In genomic region chr3:103792111-103792406, GRCm38 (mm10) we compare ENCODE assay signal across 8 mouse cellular contexts. TPM values are rescaled to one million over a fixed set of nuclear protein-coding genes. Genes with fewer than 3 reads are reported as not detected.
A peak's percentile ranks its signal among the peaks of the same experiment; 100 is the strongest.
DNase-seq lines count a peak whose midpoint lies in the region; ATAC-seq and TF ChIP-seq lines count a peak whose summit lies in the region.
"Not testable (repeated sequence)": the region's sequence is repeated elsewhere in the genome, so short reads cannot be mapped to it uniquely, and the experiment has no call there.
"Had no signal": no experiment of that assay in that cellular context is flagged by ENCODE, and none has a peak within 500 bp of the region (broad histone marks: within the 10 kb centered on the region; RNA-seq: fewer than 3 reads in every experiment).

No protein-coding gene starts in this region.

- H3K27ac ChIP-seq in brown adipose tissue, adult 24 weeks (replicated peaks; ENCODE audit: low read depth, low read length): peak overlapping the region; percentile 100
- H3K27ac ChIP-seq in forebrain, embryonic 11.5 days (ENCODE audit: low read depth, low read length): not testable (repeated sequence)
- H3K27ac ChIP-seq in heart, embryonic 12.5 days (ENCODE audit: poor library complexity, severe bottlenecking): peak overlapping the region; percentile 90; the same call in 1 of the 2 replicates
- H3K27ac ChIP-seq in hindbrain, embryonic 16.5 days (ENCODE audit: low read depth, low read length): peak overlapping the region; percentile 94; the same call in 1 of the 2 replicates
- 0 out of 2 replicates have a peak overlapping the region, but pooled peaks have one; percentile 98 for H3K27ac ChIP-seq in limb, embryonic 10.5 days
- peak overlapping the region; percentile 97 for H3K27ac ChIP-seq in liver, postnatal 0 days (ENCODE audit: low read depth)

- H3K4me3 ChIP-seq in brown adipose tissue, adult 24 weeks (ENCODE audit: insufficient read depth, low read depth, low read length): peak overlapping the region; percentile 83
- not testable (repeated sequence) for H3K4me3 ChIP-seq in forebrain, embryonic 11.5 days (ENCODE audit: low read depth, low read length); hindbrain, embryonic 16.5 days (ENCODE audit: low read length)
- peak overlapping the region; percentile 70 for H3K4me3 ChIP-seq in heart, embryonic 12.5 days
- peak overlapping the region; percentile 98 for H3K4me3 ChIP-seq in limb, embryonic 10.5 days
- peak overlapping the region; percentile 91 for H3K4me3 ChIP-seq in liver, postnatal 0 days (ENCODE audit: low read depth, low read length)
- peak overlapping the region; percentile 65 for H3K4me3 ChIP-seq in myocyte

- TF ChIP-seq CTCF in liver, postnatal 0 days (IDR thresholded peaks at IDR 0.05; ENCODE audit: low read depth): not testable (repeated sequence)

- TF ChIP-seq EP300 in liver, postnatal 0 days (IDR thresholded peaks at IDR 0.05; ENCODE audit: low read depth): not testable (repeated sequence)

- H3K27me3 ChIP-seq in forebrain, embryonic 11.5 days (ENCODE audit: control insufficient read depth, insufficient read depth, low read length); heart, embryonic 12.5 days (replicated peaks); hindbrain, embryonic 16.5 days (replicated peaks; ENCODE audit: control insufficient read depth, insufficient read depth, low read length); limb, embryonic 10.5 days (ENCODE audit: low read depth, poor library complexity, severe bottlenecking); liver, postnatal 0 days (ENCODE audit: insufficient read depth, low read length); myocyte (ENCODE audit: control insufficient read depth, insufficient read depth, insufficient read length): not testable (repeated sequence)

- DNase-seq in forebrain, embryonic 11.5 days (ENCODE audit: low spot score); limb, embryonic 10.5 days (ENCODE audit: low spot score); liver, postnatal 0 days: not testable (repeated sequence)

- H3K36me3 ChIP-seq in forebrain, embryonic 11.5 days (ENCODE audit: control insufficient read depth, insufficient read depth, low read length); heart, embryonic 12.5 days; hindbrain, embryonic 16.5 days (ENCODE audit: control insufficient read depth, insufficient read depth, low read length); limb, embryonic 10.5 days; liver, postnatal 0 days (replicated peaks; ENCODE audit: insufficient read depth, low read length); myocyte (ENCODE audit: control insufficient read depth, insufficient read depth): not testable (repeated sequence)

- ATAC-seq in forebrain, embryonic 11.5 days (replicated peaks; ENCODE audit: low FRiP score); heart, embryonic 12.5 days (ENCODE audit: insufficient number of reproducible peaks, low FRiP score); hindbrain, embryonic 16.5 days; liver, postnatal 0 days: not testable (repeated sequence)

- peaks cover 37% of the 10 kb centered on the region for H3K79me2 ChIP-seq in myocyte (ENCODE audit: control insufficient read depth, insufficient read depth)

- peaks cover 20% of the 10 kb centered on the region for H3K4me1 ChIP-seq in brown adipose tissue, adult 24 weeks (ENCODE audit: control insufficient read depth, insufficient read depth, insufficient read length, low read length)
- not testable (repeated sequence) for H3K4me1 ChIP-seq in forebrain, embryonic 11.5 days (replicated peaks; ENCODE audit: control insufficient read depth, insufficient read depth, low read length)
- H3K4me1 ChIP-seq in heart, embryonic 12.5 days (replicated peaks): peaks cover 14% of the 10 kb centered on the region
- peaks cover 16% of the 10 kb centered on the region for H3K4me1 ChIP-seq in hindbrain, embryonic 16.5 days (ENCODE audit: control insufficient read depth, insufficient read depth, low read depth, low read length)
- peaks cover 14% of the 10 kb centered on the region; the same call in 1 of the 2 replicates for H3K4me1 ChIP-seq in limb, embryonic 10.5 days
- peaks cover 36% of the 10 kb centered on the region for H3K4me1 ChIP-seq in liver, postnatal 0 days (ENCODE audit: insufficient read depth)

- TF ChIP-seq POLR2A in myocyte (IDR thresholded peaks at IDR 0.05; ENCODE audit: insufficient read length, low read depth): not testable (repeated sequence)

- peak overlapping the region; percentile 71; the same call in 1 of the 2 replicates for H3K4me2 ChIP-seq in forebrain, embryonic 11.5 days (ENCODE audit: low read depth, low read length, severe bottlenecking)
- peak overlapping the region; percentile 83; the same call in 1 of the 2 replicates for H3K4me2 ChIP-seq in heart, embryonic 12.5 days
- peak overlapping the region; percentile 66; the same call in 1 of the 2 replicates for H3K4me2 ChIP-seq in hindbrain, embryonic 16.5 days (ENCODE audit: low read length)
- H3K4me2 ChIP-seq in liver, postnatal 0 days (ENCODE audit: low read depth, low read length): peak overlapping the region; percentile 71
- peak overlapping the region; percentile 80 for H3K4me2 ChIP-seq in myocyte (ENCODE audit: low read depth)

- H3ac ChIP-seq in myocyte (ENCODE audit: control insufficient read depth, insufficient read length): not testable (repeated sequence)

- not testable (repeated sequence) for H3K9ac ChIP-seq in forebrain, embryonic 11.5 days (ENCODE audit: low read length); heart, embryonic 12.5 days; hindbrain, embryonic 16.5 days (ENCODE audit: low read depth, low read length)
- peak overlapping the region; percentile 99 for H3K9ac ChIP-seq in liver, postnatal 0 days (replicated peaks)

- WGBS in forebrain, embryonic 11.5 days: 82% methylated on average over 5 of the region's 5 CpGs
- 68% methylated on average over 5 of the region's 5 CpGs for WGBS in heart, embryonic 12.5 days
- 85% methylated on average over 5 of the region's 5 CpGs for WGBS in hindbrain, embryonic 16.5 days
- 89% methylated on average over 5 of the region's 5 CpGs for WGBS in limb, embryonic 10.5 days
- 69% methylated on average over 5 of the region's 5 CpGs for WGBS in liver, postnatal 0 days (ENCODE audit: insufficient replicate concordance)

- not testable (repeated sequence) for H3K9me3 ChIP-seq in forebrain, embryonic 11.5 days (ENCODE audit: control insufficient read depth, low read length); heart, embryonic 12.5 days (replicated peaks); hindbrain, embryonic 16.5 days (ENCODE audit: control insufficient read depth, low read length); limb, embryonic 10.5 days (replicated peaks); liver, postnatal 0 days (ENCODE audit: low read length)

RNA-seq across cellular contexts. Expression of gene Hipk1, which starts 0.7 kb away (rescaled TPM):
- polyA plus RNA-seq in brown adipose tissue, adult 24 weeks (2012; ENCODE audit: insufficient read depth, insufficient read length, missing spikeins): 48.2 and 54.0 TPM in 2 replicates
- 17.2 and 17.6 TPM in 2 replicates for polyA plus RNA-seq in forebrain, embryonic 11.5 days (2014; fragmentation: Nextera tagmentation; extraction: Ambion mirVana)
- 13.5 and 14.9 TPM in 2 replicates for polyA plus RNA-seq in heart, embryonic 12.5 days (2016; fragmentation: Nextera tagmentation; extraction: Ambion mirVana)
- 8.9 and 10.1 TPM in 2 replicates for polyA plus RNA-seq in hindbrain, embryonic 16.5 days (2015; fragmentation: Nextera tagmentation; extraction: Ambion mirVana)
- 8.7 and 10.6 TPM in 2 replicates for polyA plus RNA-seq in limb, embryonic 10.5 days (2016; fragmentation: Nextera tagmentation; extraction: Ambion mirVana)
- 7.6 and 8.3 TPM in 2 replicates for polyA plus RNA-seq in liver, postnatal 0 days (2015; fragmentation: Nextera tagmentation; extraction: Ambion mirVana)
- polyA plus RNA-seq in myocyte (2012; fragmentation: generic; extraction: Trizol): 16.7 TPM

RNA-seq across cellular contexts. Expression of gene Dclre1b, which starts 17.2 kb away (rescaled TPM):
- polyA plus RNA-seq in brown adipose tissue, adult 24 weeks (2012; ENCODE audit: insufficient read depth, insufficient read length, missing spikeins): 6.9 and 8.4 TPM in 2 replicates
- polyA plus RNA-seq in forebrain, embryonic 11.5 days (2014; fragmentation: Nextera tagmentation; extraction: Ambion mirVana): 39.3 and 45.7 TPM in 2 replicates
- polyA plus RNA-seq in heart, embryonic 12.5 days (2016; fragmentation: Nextera tagmentation; extraction: Ambion mirVana): 18.1 and 19.8 TPM in 2 replicates
- 16.9 and 17.0 TPM in 2 replicates for polyA plus RNA-seq in hindbrain, embryonic 16.5 days (2015; fragmentation: Nextera tagmentation; extraction: Ambion mirVana)
- 37.9 and 42.1 TPM in 2 replicates for polyA plus RNA-seq in limb, embryonic 10.5 days (2016; fragmentation: Nextera tagmentation; extraction: Ambion mirVana)
- 19.0 and 22.8 TPM in 2 replicates for polyA plus RNA-seq in liver, postnatal 0 days (2015; fragmentation: Nextera tagmentation; extraction: Ambion mirVana)
- 3.9 TPM for polyA plus RNA-seq in myocyte (2012; fragmentation: generic; extraction: Trizol)

RNA-seq across cellular contexts. Expression of gene Ap4b1, which starts 17.3 kb away (rescaled TPM):
- polyA plus RNA-seq in brown adipose tissue, adult 24 weeks (2012; ENCODE audit: insufficient read depth, insufficient read length, missing spikeins): 8.6 and 10.6 TPM in 2 replicates
- polyA plus RNA-seq in forebrain, embryonic 11.5 days (2014; fragmentation: Nextera tagmentation; extraction: Ambion mirVana): 22.1 and 22.8 TPM in 2 replicates
- polyA plus RNA-seq in heart, embryonic 12.5 days (2016; fragmentation: Nextera tagmentation; extraction: Ambion mirVana): 16.2 and 16.5 TPM in 2 replicates
- 22.1 and 26.0 TPM in 2 replicates for polyA plus RNA-seq in hindbrain, embryonic 16.5 days (2015; fragmentation: Nextera tagmentation; extraction: Ambion mirVana)
- 21.4 and 23.6 TPM in 2 replicates for polyA plus RNA-seq in limb, embryonic 10.5 days (2016; fragmentation: Nextera tagmentation; extraction: Ambion mirVana)
- 12.5 and 14.1 TPM in 2 replicates for polyA plus RNA-seq in liver, postnatal 0 days (2015; fragmentation: Nextera tagmentation; extraction: Ambion mirVana)
- 14.5 TPM for polyA plus RNA-seq in myocyte (2012; fragmentation: generic; extraction: Trizol)

RNA-seq across cellular contexts. Expression of gene Gm43064, which starts 17.3 kb away (rescaled TPM):
- polyA plus RNA-seq in brown adipose tissue, adult 24 weeks (2012; ENCODE audit: insufficient read depth, insufficient read length, missing spikeins): not detected in 2 replicates
- 0.17 and 0.63 TPM in 2 replicates for polyA plus RNA-seq in forebrain, embryonic 11.5 days (2014; fragmentation: Nextera tagmentation; extraction: Ambion mirVana)
- polyA plus RNA-seq in heart, embryonic 12.5 days (2016; fragmentation: Nextera tagmentation; extraction: Ambion mirVana): 0.12 and 0.27 TPM in 2 replicates
- 0.24 TPM in 1 of 2 replicates, not detected in the other for polyA plus RNA-seq in hindbrain, embryonic 16.5 days (2015; fragmentation: Nextera tagmentation; extraction: Ambion mirVana)
- polyA plus RNA-seq in limb, embryonic 10.5 days (2016; fragmentation: Nextera tagmentation; extraction: Ambion mirVana): 0.18 and 0.26 TPM in 2 replicates
- 0.12 TPM in 1 of 2 replicates, not detected in the other for polyA plus RNA-seq in liver, postnatal 0 days (2015; fragmentation: Nextera tagmentation; extraction: Ambion mirVana)
- polyA plus RNA-seq in myocyte (2012; fragmentation: generic; extraction: Trizol): 0.06 TPM
- polyA plus RNA-seq: small intestine, adult 2 months had no signal

RNA-seq across cellular contexts. Expression of gene Bcl2l15, which starts 40.3 kb away (rescaled TPM):
- polyA plus RNA-seq in brown adipose tissue, adult 24 weeks (2012; ENCODE audit: insufficient read depth, insufficient read length, missing spikeins): not detected in 2 replicates
- polyA plus RNA-seq in forebrain, embryonic 11.5 days (2014; fragmentation: Nextera tagmentation; extraction: Ambion mirVana): 0.43 TPM in 1 of 2 replicates, not detected in the other
- polyA plus RNA-seq in heart, embryonic 12.5 days (2016; fragmentation: Nextera tagmentation; extraction: Ambion mirVana): 0.10 and 0.32 TPM in 2 replicates
- 0.33 and 0.40 TPM in 2 replicates for polyA plus RNA-seq in hindbrain, embryonic 16.5 days (2015; fragmentation: Nextera tagmentation; extraction: Ambion mirVana)
- 0.11 and 0.15 TPM in 2 replicates for polyA plus RNA-seq in limb, embryonic 10.5 days (2016; fragmentation: Nextera tagmentation; extraction: Ambion mirVana)
- polyA plus RNA-seq in liver, postnatal 0 days (2015; fragmentation: Nextera tagmentation; extraction: Ambion mirVana): 0.07 and 0.54 TPM in 2 replicates
- polyA plus RNA-seq in myocyte (2012; fragmentation: generic; extraction: Trizol): 0.25 TPM
